Mouse (Mus musculus) megakaryocyte, embryonic 14.5 days (primary cell): ENCODE results near the gene Itm2c.

Experiments used
- FLI1 ChIP-seq: IDR thresholded peaks from 2 replicates; pipeline ENCODE4 v1.6.1; 2012; ENCODE audit warnings: low read length, inconsistent platforms, mixed read lengths
- GATA1 ChIP-seq: IDR thresholded peaks from 3 replicates; pipeline ENCODE4 v1.6.1; 2012; ENCODE audit warnings: mixed read lengths, low read length, inconsistent platforms, borderline replicate concordance

DNA sequence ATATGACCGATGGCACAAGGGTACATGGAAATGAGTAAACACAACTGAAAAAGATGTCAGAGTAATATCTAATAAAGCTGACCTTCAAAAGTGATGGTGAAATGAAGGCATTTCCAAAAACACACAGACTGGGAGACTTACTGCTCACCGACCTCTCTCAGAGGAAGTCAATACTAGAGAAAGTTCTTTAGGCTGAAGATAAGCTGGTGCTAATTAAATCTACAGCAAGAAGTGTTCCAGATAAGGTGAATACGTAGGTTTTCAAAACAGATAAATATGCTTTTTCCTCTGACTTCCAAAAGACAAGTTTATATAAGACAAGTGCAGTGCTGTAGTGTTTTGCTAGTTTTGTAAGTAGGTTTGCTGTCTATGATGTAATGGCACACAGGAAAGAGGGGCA, 37.8 kb upstream of the Itm2c start:
- TF ChIP-seq FLI1 (no peak), GATA1 (no peak)
